Mouse (Mus musculus) gastrocnemius, postnatal 4 days (tissue): Measurements from ENCODE around the gene Gm8126. TPM values are rescaled to one million over a fixed set of nuclear protein-coding genes. Genes with fewer than 3 reads are reported as not detected.
"Not testable (repeated sequence)": the region's sequence is repeated elsewhere in the genome, so short reads cannot be mapped to it uniquely, and the experiment has no call there.

Experiments used
- DNase-seq, 2 experiments: peaks; one replicate each; pipeline ENCODE4 v3.0.0; 2021 to 2022; ENCODE audit warnings: low spot score in 2 of 2, mixed read lengths in 2 of 2
- long read RNA-seq, 2 experiments: library from polyadenylated mRNA; stranded (forward); transcript quantifications; one replicate each; pipeline ENCODE4 v2.0.0; 2021
- total RNA-seq, 2 experiments: library from RNA; stranded (reverse); gene quantifications; 2 replicates each; pipeline ENCODE4 v1.2.3; 2021

The Gm8126 gene
- not detected for total RNA-seq
- long read RNA-seq, experiment 1 = 0 reads
- long read RNA-seq, experiment 2 = 0 reads

DNA sequence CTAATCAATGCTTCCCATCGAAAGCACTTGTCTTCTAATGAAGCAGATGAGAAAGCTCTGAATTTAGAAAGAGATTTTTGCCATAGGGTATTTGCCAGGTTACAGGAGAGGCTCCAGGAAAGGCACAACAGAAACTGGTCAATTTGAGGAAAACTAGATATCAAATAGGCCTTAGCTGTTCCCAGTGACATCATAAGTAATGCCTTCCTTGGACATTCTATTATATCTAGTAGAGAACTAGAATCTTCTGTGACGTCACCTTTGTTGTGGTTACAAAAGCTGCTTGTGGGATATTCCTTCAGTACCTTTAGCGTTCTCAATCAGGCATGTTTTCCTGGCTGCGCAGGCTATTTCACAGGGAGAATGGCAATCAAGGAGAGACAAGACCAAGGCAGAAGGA is at the start of gene Gm8126:
Gm8126 (plus strand) TSS at position 301 of the 400 bp plus-strand sequence.
- DNase-seq = not testable (repeated sequence)

DNA sequence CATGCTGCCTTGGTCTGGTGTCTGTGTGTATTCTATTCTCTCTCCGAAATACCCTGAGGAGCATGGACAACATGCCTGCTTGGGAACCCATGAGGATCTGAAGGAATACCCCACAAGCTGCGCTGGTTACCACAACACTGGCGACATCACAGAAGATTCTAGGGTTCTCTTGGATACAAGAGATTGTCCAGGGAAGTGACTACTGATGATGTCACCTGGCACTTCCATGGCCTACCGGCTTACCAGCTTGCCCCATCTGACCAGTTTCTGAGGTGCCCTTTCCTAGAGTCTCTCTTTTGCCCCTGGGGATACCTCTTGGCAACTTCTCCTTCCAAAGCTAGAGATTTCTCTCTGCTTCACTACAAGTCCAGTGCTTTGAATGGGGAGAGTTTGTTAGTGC is 23.2 kb upstream of the Gm8126 start, which contains the start of gene Gm8122:
Gm8122 (minus strand) TSS at position 101 of the 400 bp plus-strand sequence.
- DNase-seq = not testable (repeated sequence)

DNA sequence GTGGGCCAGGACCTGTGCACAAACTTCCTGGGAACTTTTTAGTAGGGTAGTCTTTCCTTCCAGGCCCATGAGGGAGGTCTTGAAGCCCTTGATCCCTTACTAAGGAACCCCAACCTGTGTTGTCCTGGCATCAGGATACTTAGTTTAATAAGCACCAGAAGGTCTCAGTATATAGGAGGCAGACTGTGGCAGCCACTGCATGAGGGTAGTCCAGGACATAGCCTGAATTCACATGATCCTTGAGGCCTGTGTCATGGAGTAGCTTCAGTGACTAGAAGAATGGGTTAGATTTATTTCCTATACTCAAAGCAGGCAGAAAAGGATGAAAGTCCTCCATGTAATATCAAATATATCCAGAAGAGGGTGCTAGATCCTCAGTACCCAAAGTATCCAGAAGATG is 20.7 kb upstream of the Gm8126 start:
- DNase-seq = not testable (repeated sequence)

DNA sequence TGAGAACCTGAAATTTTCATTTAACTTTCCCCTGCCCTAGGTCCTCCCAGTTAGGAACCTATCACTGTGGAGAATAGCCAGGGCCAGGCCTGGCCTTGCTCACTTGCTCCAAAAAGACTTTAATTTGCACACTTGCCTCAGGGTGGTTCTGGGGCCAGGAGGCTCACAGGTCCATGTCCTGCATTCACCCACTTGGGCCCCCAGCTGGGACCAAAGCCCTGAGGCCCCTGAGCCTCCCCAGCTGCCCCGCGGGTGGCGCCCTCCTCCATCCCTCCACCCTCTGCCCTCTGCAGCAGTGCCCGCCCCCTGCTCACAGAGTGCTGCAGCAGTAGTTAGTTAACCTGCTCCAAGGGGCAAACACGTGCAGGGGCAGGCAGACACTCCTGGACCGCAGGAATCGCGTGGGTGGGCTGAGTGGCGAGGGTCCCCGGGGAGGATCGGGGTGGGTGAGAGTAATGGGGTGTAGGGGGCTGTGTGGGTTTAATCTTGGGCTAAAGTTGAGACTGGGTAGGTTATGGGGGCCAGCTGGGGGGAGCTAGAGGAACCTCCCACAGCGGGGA is 8.8 kb upstream of the Gm8126 start:
- DNase-seq = peak in 1 of 2 experiments; percentile 47

DNA sequence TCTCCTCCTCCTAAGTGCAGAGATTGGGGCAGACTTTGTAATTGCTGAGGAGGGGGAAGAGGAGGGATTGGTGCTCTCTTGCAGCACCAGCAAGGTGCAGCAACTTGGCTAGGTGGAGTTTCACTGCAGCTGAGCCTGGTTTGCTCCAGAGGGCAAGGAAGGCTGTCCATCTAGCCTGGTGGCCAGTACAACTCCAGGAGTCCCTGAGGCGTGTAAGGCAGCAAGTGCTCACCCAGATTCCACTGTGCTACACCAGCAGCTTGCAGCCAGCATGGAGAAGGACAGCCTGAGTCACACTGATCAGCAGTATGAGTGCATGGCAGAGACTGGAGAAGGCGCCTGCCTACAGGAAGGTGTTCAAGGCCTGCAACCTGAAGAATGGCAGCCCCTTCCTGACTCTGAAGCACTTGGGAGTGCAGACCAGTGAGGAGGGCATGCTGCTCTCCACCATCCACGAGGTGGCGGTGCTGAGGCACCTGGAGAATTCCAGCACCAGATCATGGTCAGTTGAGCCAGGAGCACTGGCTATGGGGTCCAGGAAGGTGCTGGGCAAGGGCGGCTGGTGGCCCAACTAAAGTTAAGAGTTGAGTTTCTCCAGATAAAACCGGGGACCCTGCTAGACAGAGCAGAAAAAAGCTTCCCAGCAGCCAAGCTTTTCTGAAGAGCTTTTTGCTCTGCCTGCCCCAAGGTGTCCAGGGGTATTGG is 7.7 kb upstream of the Gm8126 start:
- peak in 1 of 2 experiments; percentile 20 for DNase-seq

DNA sequence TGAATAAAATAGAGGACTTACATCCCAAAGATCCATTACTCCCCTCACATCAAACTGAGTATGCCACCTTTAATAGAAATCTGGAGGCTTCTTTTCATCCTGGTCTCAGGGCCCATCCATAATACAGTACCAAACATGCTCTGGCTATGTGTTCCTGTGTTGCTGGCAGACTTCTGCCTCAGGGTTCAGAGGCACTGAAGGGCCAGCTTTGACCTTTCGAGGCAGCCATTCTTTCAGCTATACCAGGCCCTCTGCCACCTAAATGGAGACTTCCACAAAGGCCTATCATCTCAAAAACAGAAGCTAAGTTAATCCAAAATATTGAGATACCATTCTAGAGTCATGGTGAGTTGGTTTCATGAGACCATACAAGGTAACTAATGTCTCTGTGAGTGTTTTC is 1.9 kb upstream of the Gm8126 start:
- DNase-seq = not testable (repeated sequence)

DNA sequence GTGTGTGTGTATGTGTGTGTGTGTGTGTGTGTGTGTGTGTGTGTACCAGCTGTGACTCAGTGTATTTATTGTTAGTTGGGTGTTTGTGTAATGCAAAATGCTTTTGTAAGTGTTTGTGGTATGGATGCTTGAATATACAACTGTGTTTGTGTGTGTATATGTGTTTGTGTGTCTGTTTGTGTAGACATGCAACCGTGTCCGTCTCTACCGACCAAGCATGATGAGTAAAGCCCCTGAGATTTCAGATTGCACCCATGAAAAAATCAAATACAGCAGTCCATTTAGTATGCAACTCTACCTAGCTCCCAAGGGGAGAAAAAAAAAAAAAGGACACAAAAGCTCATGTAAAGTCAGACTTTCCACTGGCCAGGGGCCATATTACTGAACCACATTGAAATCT is 5.0 kb downstream of the Gm8126 start:
- DNase-seq = not testable (repeated sequence)

DNA sequence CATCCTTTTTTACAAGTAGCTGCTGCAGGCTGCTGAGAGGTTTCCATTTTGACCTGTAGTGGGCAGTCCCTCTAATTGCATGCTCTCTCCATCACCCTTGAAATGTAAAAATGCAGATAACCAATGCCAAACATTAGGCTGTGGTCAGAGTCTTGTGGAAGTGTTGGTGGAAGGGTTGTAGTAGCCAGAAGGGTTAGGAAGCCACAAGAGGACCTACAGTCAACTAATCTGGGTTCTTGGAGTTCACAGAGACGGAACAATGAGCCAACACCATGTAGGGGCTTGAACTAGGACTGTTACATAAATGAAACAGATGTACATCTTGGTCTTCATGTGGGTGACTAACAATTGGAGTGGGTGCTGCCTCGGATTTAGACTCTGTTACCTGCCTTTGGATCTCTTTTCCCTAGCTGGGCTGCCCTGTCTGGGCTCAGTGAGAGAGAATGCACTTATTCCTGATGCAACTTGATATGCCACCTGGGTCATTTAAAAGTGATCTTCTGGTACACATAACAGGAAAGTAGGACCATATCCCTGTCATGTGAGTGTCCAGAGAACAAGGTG is 10.2 kb downstream of the Gm8126 start:
- DNase-seq = peak in 1 of 2 experiments; percentile 9

DNA sequence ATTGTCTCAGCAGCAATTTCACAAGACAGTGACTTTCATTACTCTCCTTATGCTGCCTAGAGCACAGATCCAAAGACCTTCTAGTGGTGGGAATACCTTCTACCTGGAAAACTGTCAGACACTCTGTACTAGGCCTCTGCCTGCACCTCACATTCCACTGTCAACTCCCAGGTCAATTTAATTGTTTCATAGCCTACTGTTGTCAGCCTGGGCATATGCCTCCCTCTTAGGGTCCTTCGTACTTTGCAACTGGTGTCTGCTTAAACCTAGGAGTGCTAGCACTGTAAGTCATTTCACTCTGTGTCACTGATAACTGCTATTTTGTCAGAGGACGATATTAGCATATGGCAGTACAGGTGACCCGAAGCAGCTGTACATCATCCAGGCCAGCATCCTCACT is 10.8 kb downstream of the Gm8126 start:
- DNase-seq = peak in 1 of 2 experiments; percentile 15

DNA sequence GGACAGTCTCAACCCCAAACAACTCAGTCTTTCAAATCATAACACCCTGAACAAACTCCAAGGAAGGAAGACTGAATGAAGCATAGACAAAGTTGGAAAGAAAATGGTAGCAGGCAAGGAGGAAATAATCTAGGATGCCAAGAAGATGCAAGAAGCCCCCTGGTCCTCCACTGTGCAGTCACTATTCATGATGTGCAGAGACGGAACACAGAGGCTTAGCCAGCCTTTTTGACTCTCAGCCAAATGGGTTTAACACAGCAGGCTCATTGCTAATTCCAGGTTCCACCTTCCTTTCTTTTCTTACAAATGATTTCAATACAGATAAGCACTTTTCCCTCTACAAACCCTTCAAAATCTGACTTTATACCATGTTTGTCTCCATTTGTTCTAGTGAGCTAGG is 14.7 kb downstream of the Gm8126 start:
- not testable (repeated sequence) for DNase-seq

DNA sequence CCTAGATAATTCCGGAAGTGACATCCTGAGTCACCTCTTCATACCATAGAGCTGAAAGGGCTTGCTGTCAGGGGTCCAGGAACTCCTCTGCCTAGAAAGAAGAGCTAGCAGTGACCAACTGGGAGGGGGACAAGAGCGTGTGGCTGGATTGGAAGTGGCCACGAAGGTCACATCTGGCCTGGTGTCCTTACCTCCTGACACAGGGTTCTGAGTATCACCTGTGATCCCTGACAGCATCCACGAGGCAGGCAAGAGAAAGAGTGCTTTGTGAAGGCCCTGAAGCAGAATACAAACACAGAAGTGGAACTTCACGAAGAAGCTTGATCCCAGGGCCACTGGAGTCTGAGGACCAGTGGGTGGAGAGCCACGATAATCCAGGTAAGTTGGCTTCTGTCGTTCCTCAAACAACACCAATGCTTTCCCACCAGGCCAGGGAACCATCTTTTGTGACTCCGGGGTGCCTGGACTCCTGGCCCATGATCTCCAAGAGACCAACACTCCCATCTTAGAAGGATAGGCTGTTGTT is 16.6 kb downstream of the Gm8126 start, which contains the start of gene Gm9732:
Gm9732 (plus strand) TSS at position 51 of the 526 bp plus-strand sequence.
- DNase-seq = peak; percentile 38 to 50

DNA sequence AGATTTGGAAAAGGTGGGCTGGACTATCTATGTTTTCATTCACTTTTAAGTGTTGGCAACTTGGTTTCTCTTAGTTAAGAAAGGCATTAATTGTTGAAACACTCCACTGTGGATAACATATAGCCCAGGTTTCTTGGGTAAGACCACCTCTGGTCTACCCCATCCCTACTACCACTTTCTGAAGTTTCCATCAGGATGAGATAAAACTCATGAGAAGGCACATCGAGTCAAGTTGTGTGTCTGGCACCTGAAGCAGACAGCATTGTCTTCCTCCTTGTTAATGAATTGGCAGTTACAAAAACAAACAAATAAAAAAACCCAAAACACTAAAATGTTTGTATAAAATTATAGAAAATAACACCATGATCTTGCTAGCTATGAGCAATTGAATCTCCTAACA is 17.3 kb downstream of the Gm8126 start:
- peak in 1 of 2 experiments; percentile 18 for DNase-seq

DNA sequence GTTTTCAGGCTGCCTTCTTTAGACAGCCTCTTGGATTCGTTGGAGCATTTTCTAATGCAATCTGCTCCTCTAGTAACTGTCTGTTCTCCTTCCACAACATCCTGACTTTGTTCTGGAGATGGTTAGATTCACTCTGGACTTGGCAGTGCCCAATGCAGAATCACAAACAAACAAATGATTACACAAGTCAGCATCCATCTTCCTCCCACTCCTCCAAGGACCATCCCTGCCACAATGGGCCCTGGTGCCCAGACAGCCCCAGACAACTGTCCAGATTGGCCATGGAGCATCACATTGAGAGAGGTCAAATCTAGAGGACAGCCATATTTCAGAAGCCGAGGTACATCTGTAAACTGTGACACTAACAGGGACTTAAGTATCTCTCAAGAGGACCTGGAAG is 19.0 kb downstream of the Gm8126 start:
- DNase-seq = peak in 1 of 2 experiments; percentile 24

DNA sequence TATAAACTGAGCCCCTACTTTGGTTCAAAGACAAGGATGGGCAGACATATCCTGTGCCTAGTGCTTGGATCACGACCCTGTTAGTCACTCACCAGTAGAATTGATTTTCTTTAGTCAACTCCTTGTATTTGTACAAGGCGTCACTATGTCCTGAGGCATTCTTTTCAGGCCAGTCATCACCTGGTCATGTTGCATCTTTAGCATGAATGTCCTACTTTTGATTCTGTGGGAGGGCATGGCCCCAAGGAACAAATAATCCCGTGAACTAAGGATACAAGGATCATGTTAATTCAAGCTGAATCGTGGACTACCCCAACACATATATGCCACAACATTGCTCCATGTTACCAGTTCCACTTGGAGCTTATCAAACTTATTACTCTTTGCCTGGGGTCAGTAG is 19.7 kb downstream of the Gm8126 start:
- DNase-seq = peak in 1 of 2 experiments; percentile 19

DNA sequence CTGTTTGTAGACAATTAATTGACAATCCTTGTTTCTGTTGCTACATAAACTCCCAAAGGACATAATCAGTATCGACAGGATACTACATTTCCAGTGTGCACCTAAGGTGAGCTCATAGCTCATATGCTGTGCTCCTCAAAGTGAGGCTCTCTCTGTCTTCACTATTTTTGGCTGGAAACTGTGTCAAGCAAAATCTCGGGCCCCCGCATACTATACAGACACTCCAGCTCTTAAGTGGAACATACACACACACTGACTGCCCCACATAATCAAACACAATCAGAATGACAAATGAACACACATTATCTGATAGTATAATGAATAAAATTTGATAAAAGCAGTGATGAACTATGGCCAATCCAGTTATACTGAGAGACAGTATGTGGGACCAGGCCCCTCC is 20.2 kb downstream of the Gm8126 start:
- peak in 1 of 2 experiments; percentile 30 for DNase-seq

DNA sequence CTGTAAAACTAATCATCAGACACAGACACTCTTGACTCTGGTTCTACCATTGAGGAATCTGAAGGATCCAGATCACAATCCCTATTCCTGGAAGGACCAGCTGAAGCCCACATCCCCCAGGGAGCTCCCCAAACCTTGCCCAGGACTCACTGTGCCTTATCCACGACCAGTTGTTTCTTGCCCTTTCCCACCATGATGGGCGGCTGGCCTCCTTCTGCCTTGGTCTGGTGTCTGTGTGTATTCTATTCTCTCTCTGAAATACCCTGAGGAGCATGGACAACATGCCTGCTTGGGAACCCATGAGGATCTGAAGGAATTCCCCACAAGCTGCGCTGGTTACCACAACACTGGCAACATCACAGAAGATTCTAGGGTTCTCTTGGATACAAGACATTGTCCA is 35.1 kb downstream of the Gm8126 start, which contains the start of gene Gm8127:
Gm8127 (minus strand) TSS at position 330 of the 400 bp plus-strand sequence.
- DNase-seq = not testable (repeated sequence)

Other genes with a start within 250 kb of the Gm8126 start
- gene Gm10376, start 243.0 kb upstream of the Gm8126 start, total RNA-seq = not detected
- not detected for gene Gm8094, start 182.0 kb upstream of the Gm8126 start, total RNA-seq
- gene Gm8104, start 158.0 kb upstream of the Gm8126 start, total RNA-seq = not detected
- gene Gm7233, start 78.8 kb upstream of the Gm8126 start, total RNA-seq = not detected
- gene Gm8122, start 23.3 kb upstream of the Gm8126 start, total RNA-seq = not detected
- gene Gm9732, start 16.4 kb downstream of the Gm8126 start, total RNA-seq = not detected
- not detected for gene Gm8127, start 35.2 kb downstream of the Gm8126 start, total RNA-seq
- gene 1700001F09Rik, start 89.2 kb downstream of the Gm8126 start, total RNA-seq = not detected
- not detected for gene Gm8138, start 157.7 kb downstream of the Gm8126 start, total RNA-seq